Mouse (Mus musculus) myocyte (in vitro differentiated cells): ENCODE results near the gene Dtx2. TPM values are rescaled to one million over a fixed set of nuclear protein-coding genes. Genes with fewer than 3 reads are reported as not detected.

Source experiments
- H3K27me3 ChIP-seq: one replicate; pipeline ENCODE4 v1.6.1; 2011; ENCODE audit not compliant: control insufficient read depth, insufficient read depth, insufficient read length
- H3K36me3 ChIP-seq: one replicate; pipeline ENCODE4 v1.6.1; 2011; ENCODE audit not compliant: control insufficient read depth, insufficient read depth
- H3K4me2 ChIP-seq: one replicate; pipeline ENCODE4 v1.6.1; 2011; ENCODE audit warnings: low read depth, control low read depth
- H3K4me3 ChIP-seq: one replicate; pipeline ENCODE4 v1.5.1; 2011; ENCODE audit warnings: mild to moderate bottlenecking, control low read depth, moderate library complexity
- H3K79me2 ChIP-seq: one replicate; pipeline ENCODE4 v1.6.1; 2011; ENCODE audit not compliant: control insufficient read depth, insufficient read depth
- H3ac ChIP-seq: one replicate; pipeline ENCODE4 v1.6.1; 2011; ENCODE audit not compliant: control insufficient read depth, insufficient read length
- CEBPB ChIP-seq: IDR thresholded peaks from 2 replicates; pipeline ENCODE4 v1.6.1; 2011; ENCODE audit warnings: mild to moderate bottlenecking, moderate library complexity; ENCODE audit not compliant: poor library complexity, insufficient read depth, severe bottlenecking
- E2F4 ChIP-seq: IDR thresholded peaks from one replicate; pipeline ENCODE4 v1.6.1; 2011; ENCODE audit warnings: mild to moderate bottlenecking, control low read depth, moderate library complexity; ENCODE audit not compliant: insufficient read depth
- MAX ChIP-seq: IDR thresholded peaks from one replicate; pipeline ENCODE4 v1.6.1; 2011; ENCODE audit warnings: low read depth, mild to moderate bottlenecking, control low read depth
- MYOD1 ChIP-seq, 3 experiments: IDR thresholded peaks; one replicate each; pipeline ENCODE4 v1.6.1; 2011; ENCODE audit warnings: control low read depth in 2 of 3, low read depth in 2 of 3, mild to moderate bottlenecking in 2 of 3, moderate library complexity in 1 of 3; ENCODE audit not compliant: insufficient read length in 2 of 3, control insufficient read depth in 1 of 3
- MYOG ChIP-seq, 3 experiments: IDR thresholded peaks; one replicate each; pipeline ENCODE4 v1.6.1; 2011; ENCODE audit warnings: control low read depth in 2 of 3, low read depth in 2 of 3, mild to moderate bottlenecking in 2 of 3; ENCODE audit not compliant: insufficient read length in 2 of 3, control insufficient read depth in 1 of 3, insufficient read depth in 1 of 3
- POLR2A ChIP-seq: IDR thresholded peaks from one replicate; pipeline ENCODE4 v1.6.1; 2011; ENCODE audit warnings: low read depth, mild to moderate bottlenecking, control low read depth, moderate library complexity; ENCODE audit not compliant: insufficient read length
- POLR2AphosphoS2 ChIP-seq: IDR thresholded peaks from one replicate; pipeline ENCODE4 v1.6.1; 2011; ENCODE audit warnings: low read depth, control low read depth; ENCODE audit not compliant: insufficient read length
- REST ChIP-seq: IDR thresholded peaks from one replicate; pipeline ENCODE4 v1.6.1; 2011; ENCODE audit warnings: mild to moderate bottlenecking, control low read depth, moderate library complexity; ENCODE audit not compliant: insufficient read depth, insufficient read length
- SRF ChIP-seq: IDR thresholded peaks from one replicate; pipeline ENCODE4 v1.6.1; 2011; ENCODE audit warnings: low read depth; ENCODE audit not compliant: control insufficient read depth, insufficient read length
- TCF12 ChIP-seq: IDR thresholded peaks from one replicate; pipeline ENCODE4 v1.6.1; 2011; ENCODE audit warnings: mild to moderate bottlenecking, control low read depth; ENCODE audit not compliant: poor library complexity, insufficient read depth, severe bottlenecking
- TCF3 ChIP-seq: IDR thresholded peaks from one replicate; pipeline ENCODE4 v1.6.1; 2011; ENCODE audit warnings: low read depth, control low read depth; ENCODE audit not compliant: insufficient read length
- USF1 ChIP-seq: IDR thresholded peaks from one replicate; pipeline ENCODE4 v1.6.1; 2011; ENCODE audit warnings: low read depth, mild to moderate bottlenecking, control low read depth, moderate library complexity
- polyA plus RNA-seq: library from polyadenylated mRNA; unstranded; fragments of >200 nt; fragmentation: generic; extraction: Trizol; gene quantifications from one replicate; pipeline ENCODE4 v1.2.1, GENCODE M21; 2012; ENCODE audit warnings: missing spikeins

Gene Dtx2
- polyA plus RNA-seq, 1 experiment = 18.3 TPM

- TF ChIP-seq POLR2A (no peak), MYOG (IDR thresholded peaks at IDR 0.05; ENCODE audit: control insufficient read depth in 1 of 3, insufficient read depth in 1 of 3, insufficient read length in 2 of 3, low read depth in 2 of 3) (no peak), E2F4 (no peak), MAX (no peak), MYOD1 (IDR thresholded peaks at IDR 0.05; ENCODE audit: control insufficient read depth in 1 of 3, insufficient read length in 2 of 3, low read depth in 2 of 3) (no peak), SRF (no peak), TCF3 (no peak), CEBPB (no peak), USF1 (no peak), REST (no peak), TCF12 (no peak), POLR2AphosphoS2 (no peak)
- no peak overlapping the region for H3ac ChIP-seq
- H3K79me2 ChIP-seq = peaks cover 9% of the 10 kb centered on the region
- H3K36me3 ChIP-seq = no peaks in the 10 kb centered on the region
- no peaks in the 10 kb centered on the region for H3K27me3 ChIP-seq
- no peak overlapping the region for H3K4me3 ChIP-seq
- H3K4me2 ChIP-seq = no peak overlapping the region
Measured at GRCm38 (mm10) chr5:135959911-135960310, 34.7 kb upstream of the Dtx2 start.

- peaks cover 9% of the 10 kb centered on the region for H3K79me2 ChIP-seq
- H3K4me3 ChIP-seq = peak overlapping the region; percentile 38
- TF ChIP-seq POLR2A (no peak), MAX (no peak), USF1 (no peak), MYOD1 (IDR thresholded peaks at IDR 0.05; ENCODE audit: control insufficient read depth in 1 of 3, insufficient read length in 2 of 3, low read depth in 2 of 3) (no peak), REST (no peak), TCF12 (no peak), CEBPB (no peak), TCF3 (no peak), E2F4 (no peak), SRF (no peak), MYOG (IDR thresholded peaks at IDR 0.05; ENCODE audit: control insufficient read depth in 1 of 3, insufficient read depth in 1 of 3, insufficient read length in 2 of 3, low read depth in 2 of 3) (no peak), POLR2AphosphoS2 (no peak)
- no peaks in the 10 kb centered on the region for H3K27me3 ChIP-seq
- H3ac ChIP-seq = no peak overlapping the region
- H3K4me2 ChIP-seq = peak overlapping the region; percentile 98
- H3K36me3 ChIP-seq = no peaks in the 10 kb centered on the region
Measured at GRCm38 (mm10) chr5:135960909-135961635, 33.5 kb upstream of the Dtx2 start.

GRCm38 (mm10) chr5:135962125-135962491 is 32.5 kb upstream of the Dtx2 start:
- TF ChIP-seq POLR2A (peak; percentile 56), POLR2AphosphoS2 (peak; percentile 65), REST (no peak)
- Histone ChIP-seq H3K4me3 (peak overlapping the region; percentile 38), H3K4me2 (peak overlapping the region; percentile 98), H3K27me3 (no peaks in the 10 kb centered on the region), H3K36me3 (no peaks in the 10 kb centered on the region), H3K79me2 (peaks cover 9% of the 10 kb centered on the region), H3ac (peak overlapping the region; percentile 42)

GRCm38 (mm10) chr5:135962492-135963279 is 31.9 kb upstream of the Dtx2 start:
- Histone ChIP-seq H3ac (peak overlapping the region; percentile 42), H3K36me3 (no peaks in the 10 kb centered on the region), H3K27me3 (no peaks in the 10 kb centered on the region), H3K4me2 (peak overlapping the region; percentile 79), H3K4me3 (peak overlapping the region; percentile 38), H3K79me2 (peaks cover 9% of the 10 kb centered on the region)
- TF ChIP-seq E2F4 (no peak), CEBPB (no peak), MYOG (IDR thresholded peaks at IDR 0.05; ENCODE audit: control insufficient read depth in 1 of 3, insufficient read depth in 1 of 3, insufficient read length in 2 of 3, low read depth in 2 of 3) (no peak), TCF12 (no peak), SRF (peak; percentile 29), POLR2A (peak; percentile 84), REST (no peak), MYOD1 (IDR thresholded peaks at IDR 0.05; ENCODE audit: control insufficient read depth in 1 of 3, insufficient read length in 2 of 3, low read depth in 2 of 3) (peak in 2 of 3 experiments; percentile 2 to 21), USF1 (no peak), TCF3 (no peak), MAX (no peak), POLR2AphosphoS2 (peak; percentile 94)

- Histone ChIP-seq H3K27me3 (no peaks in the 10 kb centered on the region), H3K4me2 (peak overlapping the region; percentile 79), H3ac (peak overlapping the region; percentile 42), H3K4me3 (peak overlapping the region; percentile 38), H3K79me2 (peaks cover 9% of the 10 kb centered on the region), H3K36me3 (no peaks in the 10 kb centered on the region)
- TF ChIP-seq POLR2A (no peak), SRF (no peak), TCF3 (no peak), MYOG (IDR thresholded peaks at IDR 0.05; ENCODE audit: control insufficient read depth in 1 of 3, insufficient read depth in 1 of 3, insufficient read length in 2 of 3, low read depth in 2 of 3) (no peak)
Measured at GRCm38 (mm10) chr5:135963280-135963627, 31.3 kb upstream of the Dtx2 start.
